8 mouse cellular contexts compared by ENCODE assay signal in genomic region chr3:87905880-87906485, GRCm38 (mm10). TPM values are rescaled to one million over a fixed set of nuclear protein-coding genes. Genes with fewer than 3 reads are reported as not detected.
DNase-seq lines count a peak whose midpoint lies in the region; ATAC-seq and TF ChIP-seq lines count a peak whose summit lies in the region.

Gene Hdgf, plus strand, starts transcription at chr3:87906321.

- no peak for TF ChIP-seq RAD21 in CH12.LX (IDR thresholded peaks at IDR 0.05; ENCODE audit: low read depth, low read length)

- peak within 1 kb of the TSS; percentile 75 for H3K9ac ChIP-seq in CH12.LX (ENCODE audit: insufficient read depth, low read depth)
- H3K9ac ChIP-seq in forebrain, embryonic 12.5 days: peak within 1 kb of the TSS; percentile 98
- peak within 1 kb of the TSS; percentile 94 for H3K9ac ChIP-seq in heart, postnatal 0 days (replicated peaks; ENCODE audit: low read depth, low read length)
- peak within 1 kb of the TSS; percentile 98 for H3K9ac ChIP-seq in liver, embryonic 16.5 days (ENCODE audit: low read depth, low read length)
- peak within 1 kb of the TSS; percentile 95 for H3K9ac ChIP-seq in neural tube, embryonic 13.5 days

- peaks cover 0 to 3% of the 10 kb centered on the region in 2 experiments for H3K36me3 ChIP-seq in CH12.LX (replicated peaks in 1 of 2; ENCODE audit: control insufficient read depth in 1 of 2, insufficient read depth in 1 of 2, low read length in 1 of 2)
- H3K36me3 ChIP-seq in forebrain, embryonic 12.5 days (replicated peaks): no peaks in the 10 kb centered on the region
- H3K36me3 ChIP-seq in heart, postnatal 0 days (replicated peaks; ENCODE audit: control insufficient read depth, insufficient read depth, low read length): no peaks in the 10 kb centered on the region
- H3K36me3 ChIP-seq in liver, embryonic 16.5 days (ENCODE audit: control insufficient read depth, insufficient read depth): no peaks in the 10 kb centered on the region
- no peaks in the 10 kb centered on the region for H3K36me3 ChIP-seq in neural tube, embryonic 13.5 days
- no peaks in the 10 kb centered on the region for H3K36me3 ChIP-seq in testis, adult 2 months (ENCODE audit: control insufficient read depth, insufficient read depth, low read length)

- peak within 1 kb of the TSS; percentile 91 for H3K4me2 ChIP-seq in CH12.LX (ENCODE audit: insufficient read depth, low read depth, poor library complexity, severe bottlenecking)
- peak within 1 kb of the TSS; percentile 95 for H3K4me2 ChIP-seq in forebrain, embryonic 12.5 days
- peak within 1 kb of the TSS; percentile 78 for H3K4me2 ChIP-seq in heart, postnatal 0 days (ENCODE audit: low read depth, low read length)
- peak within 1 kb of the TSS; percentile 76 for H3K4me2 ChIP-seq in liver, embryonic 16.5 days (ENCODE audit: low read depth, low read length)
- peak within 1 kb of the TSS; percentile 97 for H3K4me2 ChIP-seq in neural tube, embryonic 13.5 days

- peaks cover 12 to 44% of the 10 kb centered on the region in 2 experiments for H3K4me1 ChIP-seq in CH12.LX (ENCODE audit: control insufficient read depth in 1 of 2, insufficient read depth in 2 of 2)
- peaks cover 39% of the 10 kb centered on the region for H3K4me1 ChIP-seq in forebrain, embryonic 12.5 days
- peaks cover 31% of the 10 kb centered on the region for H3K4me1 ChIP-seq in heart, postnatal 0 days (ENCODE audit: control insufficient read depth, insufficient read depth)
- H3K4me1 ChIP-seq in liver, embryonic 16.5 days (ENCODE audit: control insufficient read depth, low read depth, low read length): peaks cover 62% of the 10 kb centered on the region
- peaks cover 40% of the 10 kb centered on the region for H3K4me1 ChIP-seq in neural tube, embryonic 13.5 days (replicated peaks)
- peaks cover 19% of the 10 kb centered on the region for H3K4me1 ChIP-seq in testis, adult 2 months (ENCODE audit: control insufficient read depth, insufficient read depth, low read length)

- no peak for TF ChIP-seq EP300 in CH12.LX (IDR thresholded peaks at IDR 0.05; ENCODE audit: low read length)
- TF ChIP-seq EP300 in heart, postnatal 0 days (IDR thresholded peaks at IDR 0.05; ENCODE audit: low read depth): peak; percentile 48; the same call in 1 of the 2 replicates

- peak within 1 kb of the TSS; percentile 71 to 99 (median 91) for H3K4me3 ChIP-seq in CH12.LX (replicated peaks in 1 of 3; ENCODE audit: low read depth in 2 of 3, low read length in 2 of 3, poor library complexity in 1 of 3)
- H3K4me3 ChIP-seq in forebrain, embryonic 12.5 days (replicated peaks): peak within 1 kb of the TSS; percentile 96
- H3K4me3 ChIP-seq in heart, postnatal 0 days (ENCODE audit: low read depth, low read length): peak within 1 kb of the TSS; percentile 96
- peak within 1 kb of the TSS; percentile 99 for H3K4me3 ChIP-seq in liver, embryonic 16.5 days (ENCODE audit: low read depth, low read length)
- peak within 1 kb of the TSS; percentile 97 for H3K4me3 ChIP-seq in neural tube, embryonic 13.5 days
- peak within 1 kb of the TSS; percentile 86 for H3K4me3 ChIP-seq in testis, adult 2 months (ENCODE audit: control insufficient read depth, low read depth, low read length)

- peak; percentile 94 for ATAC-seq in forebrain, embryonic 12.5 days (ENCODE audit: low FRiP score)
- peak; percentile 94 for ATAC-seq in heart, postnatal 0 days (ENCODE audit: insufficient read depth, low read depth)
- peak; percentile 85 for ATAC-seq in liver, embryonic 16.5 days (ENCODE audit: low read depth)
- ATAC-seq in neural tube, embryonic 13.5 days (ENCODE audit: low read depth): peak; percentile 93

- H3K27me3 ChIP-seq in CH12.LX (replicated peaks): no peaks in the 10 kb centered on the region
- H3K27me3 ChIP-seq in forebrain, embryonic 12.5 days: no peaks in the 10 kb centered on the region
- H3K27me3 ChIP-seq in heart, postnatal 0 days (ENCODE audit: control insufficient read depth, insufficient read depth, low read length): no peaks in the 10 kb centered on the region
- H3K27me3 ChIP-seq in liver, embryonic 16.5 days (ENCODE audit: control insufficient read depth, insufficient read depth, low read depth, low read length): no peaks in the 10 kb centered on the region
- no peaks in the 10 kb centered on the region for H3K27me3 ChIP-seq in neural tube, embryonic 13.5 days
- H3K27me3 ChIP-seq in testis, adult 2 months (ENCODE audit: control insufficient read depth, insufficient read depth, low read length): no peaks in the 10 kb centered on the region

- TF ChIP-seq POLR2A in CH12.LX (IDR thresholded peaks at IDR 0.05; ENCODE audit: low read depth, low read length): peak; percentile 73
- TF ChIP-seq POLR2A in testis, adult 2 months (IDR thresholded peaks at IDR 0.05; ENCODE audit: control insufficient read depth, low read depth, low read length): peak; percentile 43

- in situ Hi-C loops in CH12.LX (cut with MboI; ENCODE audit: low pct_ligation_motif_present, low pct_unique_long_range_greater_than_20kb, low sequenced_read_pairs): no loop called here

- WGBS in forebrain, embryonic 12.5 days: 1% methylated on average over 57 of the region's 57 CpGs
- under 1% methylated on average over 56 of the region's 57 CpGs for WGBS in heart, postnatal 0 days
- 0% methylated on average over 45 of the region's 57 CpGs for WGBS in liver, embryonic 16.5 days (ENCODE audit: insufficient replicate concordance)
- WGBS in neural tube, embryonic 13.5 days: 1% methylated on average over 56 of the region's 57 CpGs

- TF ChIP-seq CTCF in CH12.LX (conservative IDR thresholded peaks at IDR 0.05 in 1 of 2, IDR thresholded peaks at IDR 0.05 in 1 of 2; ENCODE audit: low read depth in 2 of 2, low read length in 2 of 2): no peak
- TF ChIP-seq CTCF in heart, postnatal 0 days (IDR thresholded peaks at IDR 0.05; ENCODE audit: low read depth): peak; percentile 30
- TF ChIP-seq CTCF in testis, adult 2 months (IDR thresholded peaks at IDR 0.05; ENCODE audit: control insufficient read depth, insufficient read depth, insufficient replicate concordance, low read depth, low read length): no peak

- no peaks in the 10 kb centered on the region for H3K9me3 ChIP-seq in CH12.LX (replicated peaks; ENCODE audit: low read length)
- no peaks in the 10 kb centered on the region for H3K9me3 ChIP-seq in forebrain, embryonic 12.5 days
- H3K9me3 ChIP-seq in heart, postnatal 0 days (replicated peaks; ENCODE audit: control insufficient read depth, low read length): no peaks in the 10 kb centered on the region
- H3K9me3 ChIP-seq in liver, embryonic 16.5 days (replicated peaks; ENCODE audit: control insufficient read depth, low read length): no peaks in the 10 kb centered on the region
- H3K9me3 ChIP-seq in neural tube, embryonic 13.5 days: no peaks in the 10 kb centered on the region

- H3K79me2 ChIP-seq in CH12.LX (replicated peaks; ENCODE audit: control insufficient read depth, extremely low read depth, insufficient read depth, poor library complexity, severe bottlenecking): peaks cover 47% of the 10 kb centered on the region

- dilution Hi-C loops in CH12.LX (cut with MboI; ENCODE audit: extremely low pct_ligation_motif_present, extremely low pct_unique_long_range_greater_than_20kb, low sequenced_read_pairs): no loop called here

- peak within 1 kb of the TSS; percentile 58 for H3K27ac ChIP-seq in CH12.LX (ENCODE audit: insufficient read depth, low read depth)
- peak within 1 kb of the TSS; percentile 97 for H3K27ac ChIP-seq in forebrain, embryonic 12.5 days
- peak within 1 kb of the TSS; percentile 96 for H3K27ac ChIP-seq in heart, postnatal 0 days (ENCODE audit: low read depth)
- peak within 1 kb of the TSS; percentile 93 for H3K27ac ChIP-seq in liver, embryonic 16.5 days (ENCODE audit: low read length)
- peak within 1 kb of the TSS; percentile 96 for H3K27ac ChIP-seq in neural tube, embryonic 13.5 days (replicated peaks)
- peak within 1 kb of the TSS; percentile 92 for H3K27ac ChIP-seq in testis, adult 2 months (ENCODE audit: control insufficient read depth, insufficient read depth, low read depth, low read length)

- DNase-seq in CH12.LX (ENCODE audit: extremely low read depth): peak; percentile 91
- DNase-seq in c-Kit-positive CD71-positive TER-119-negative erythroid progenitor cells, embryonic 14.5 days (ENCODE audit: low read depth): peak; percentile 94
- DNase-seq in heart, postnatal 0 days (ENCODE audit: low spot score): peak; percentile 97
- DNase-seq in kidney, postnatal 4 days: peak; percentile 93 to 97

TF ChIP-seq in CH12.LX, 34 proteins besides CTCF, POLR2A, EP300 and RAD21 (continues in another document):
- TF ChIP-seq CHD1 (IDR thresholded peaks at IDR 0.05; ENCODE audit: low read depth, low read length) (no peak), CHD2 (IDR thresholded peaks at IDR 0.05; ENCODE audit: low read length) (no peak), ZNF384 (IDR thresholded peaks at IDR 0.05; ENCODE audit: low read depth, low read length) (no peak), POLR2AphosphoS2 (IDR thresholded peaks at IDR 0.05; ENCODE audit: low read depth, low read length) (no peak), JUND (conservative IDR thresholded peaks at IDR 0.05; ENCODE audit: low read depth, low read length) (no peak), MEF2A (IDR thresholded peaks at IDR 0.05; ENCODE audit: borderline replicate concordance, low read depth, low read length) (peak; percentile 68; the same call in 1 of the 2 replicates), UBTF (IDR thresholded peaks at IDR 0.05; ENCODE audit: low read depth, low read length) (0 out of 2 replicates have a peak, but pooled peaks have one; percentile 2), SMC3 (IDR thresholded peaks at IDR 0.05; ENCODE audit: low read depth, low read length) (no peak), NRF1 (IDR thresholded peaks at IDR 0.05; ENCODE audit: low read depth, low read length) (0 out of 2 replicates have a peak, but pooled peaks have one; percentile 24), SIN3A (IDR thresholded peaks at IDR 0.05; ENCODE audit: low read length) (peak; percentile 99), ELF1 (IDR thresholded peaks at IDR 0.05; ENCODE audit: low read depth, low read length) (peak; percentile 42; the same call in 1 of the 2 replicates), HCFC1 (IDR thresholded peaks at IDR 0.05; ENCODE audit: low read depth, low read length) (peak; percentile 91), MAZ (IDR thresholded peaks at IDR 0.05; ENCODE audit: low read depth, low read length) (peak; percentile 97; the same call in 1 of the 2 replicates), ZC3H11A (IDR thresholded peaks at IDR 0.05; ENCODE audit: low read depth, low read length) (no peak)

RNA-seq across cellular contexts. Expression of gene Hdgf, which starts in this region (rescaled TPM):
- total RNA-seq in CH12.LX (2012; rRNA removed) (199 and 223 TPM in 2 replicates), CH12.LX (2014; rRNA removed) (215 and 219 TPM in 2 replicates)
- polyA plus RNA-seq in CH12.LX (2012; ENCODE audit: insufficient read length, low read depth): 468 and 755 TPM in 2 replicates
- 251 and 295 TPM in 2 replicates for polyA plus RNA-seq in forebrain, embryonic 12.5 days (2016; fragmentation: Nextera tagmentation; extraction: Ambion mirVana)
- total RNA-seq in heart, postnatal 0 days (2014; rRNA removed; ENCODE audit: low replicate concordance): 62.1 and 79.7 TPM in 2 replicates
- polyA plus RNA-seq in heart, postnatal 0 days (2015; fragmentation: Nextera tagmentation; extraction: Ambion mirVana): 81.0 and 83.8 TPM in 2 replicates
- polyA plus RNA-seq in liver, embryonic 16.5 days (2015; fragmentation: Nextera tagmentation; extraction: Ambion mirVana): 53.6 and 57.1 TPM in 2 replicates
- polyA plus RNA-seq in neural tube, embryonic 13.5 days (2015; fragmentation: Nextera tagmentation; extraction: Ambion mirVana): 186 and 218 TPM in 2 replicates
- 167 and 171 TPM in 2 replicates for polyA plus RNA-seq in testis, adult 2 months (2012; rRNA removed)

Comparison
In these comparisons a context has a peak if more than half of its experiments do, and no peak if none do; other contexts are left out.
1. Peak in every context shown above with its lines: DNase-seq, ATAC-seq, H3K4me3 ChIP-seq and H3K27ac ChIP-seq.